Comparison of ENCODE assay signal across 8 mouse cellular contexts in the genomic region with DNA sequence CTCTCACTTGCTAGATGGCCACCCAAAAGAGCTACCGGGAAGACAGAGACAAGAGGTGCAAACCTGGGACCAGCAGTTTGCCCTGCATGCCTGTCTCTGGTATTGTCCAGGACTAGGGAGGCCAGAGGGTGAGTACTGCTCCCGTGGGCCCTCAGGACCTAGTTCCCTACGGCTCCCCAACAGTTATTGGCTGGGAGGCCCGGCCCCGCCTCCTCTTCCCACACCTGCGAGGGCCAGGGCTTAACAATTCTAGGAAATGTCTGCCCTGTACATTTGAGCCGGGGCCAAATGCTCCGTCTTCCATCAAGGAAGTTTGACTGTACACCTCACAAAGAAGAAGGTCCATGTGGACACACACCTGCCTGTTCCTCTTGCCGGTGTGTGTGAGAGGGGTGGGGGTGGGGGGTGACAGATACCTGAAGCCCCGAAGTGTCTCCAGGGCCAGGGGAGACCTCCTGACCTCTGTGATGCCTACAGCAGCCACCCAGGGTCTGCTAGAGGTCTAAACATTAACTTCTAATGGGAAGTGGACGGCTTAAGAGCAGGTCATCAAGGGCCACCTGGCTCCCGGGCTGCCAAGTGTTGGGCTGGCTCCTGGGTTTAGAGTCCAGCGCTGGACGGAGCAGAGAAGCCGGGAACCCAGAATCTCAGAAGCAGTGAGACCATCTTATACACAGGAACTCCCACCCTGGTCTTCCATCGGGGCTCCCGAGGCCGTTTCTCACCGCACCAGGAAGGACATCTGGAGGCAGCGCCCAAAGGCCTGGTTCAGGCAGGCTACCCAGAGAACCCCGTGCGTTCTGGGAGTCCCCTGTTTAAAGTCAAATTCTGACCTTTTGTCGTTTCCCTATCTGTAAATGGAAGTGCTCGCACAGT.
DNase-seq lines count a peak whose midpoint lies in the region; ATAC-seq and TF ChIP-seq lines count a peak whose summit lies in the region.

No protein-coding gene starts in this region.

- no peaks in the 10 kb centered on the region for H3K27me3 ChIP-seq in embryonic facial prominence, embryonic 14.5 days (replicated peaks; ENCODE audit: control insufficient read depth, insufficient read depth, low read length)
- peaks cover 29% of the 10 kb centered on the region for H3K27me3 ChIP-seq in heart, embryonic 12.5 days (replicated peaks)
- 0 out of 2 replicates have a peak, but pooled peaks cover 6% of the 10 kb centered on the region for H3K27me3 ChIP-seq in midbrain, embryonic 15.5 days (replicated peaks)

- peak overlapping the region; percentile 38; the same call in 1 of the 2 replicates for H3K4me2 ChIP-seq in embryonic facial prominence, embryonic 14.5 days (ENCODE audit: low read depth, low read length)
- H3K4me2 ChIP-seq in heart, embryonic 12.5 days, result peak overlapping the region; percentile 43
- no peak overlapping the region for H3K4me2 ChIP-seq in midbrain, embryonic 15.5 days

- peak; percentile 27; the same call in 1 of the 2 replicates for TF ChIP-seq POLR2A in lung, adult 2 months (IDR thresholded peaks at IDR 0.05; ENCODE audit: borderline replicate concordance, extremely low read depth, low read depth, low read length)

- intact Hi-C loops in left cerebral cortex, postnatal 14 days (cut with DNase I), result no loop called here

- H3K4me1 ChIP-seq in embryonic facial prominence, embryonic 14.5 days (ENCODE audit: control insufficient read depth, insufficient read depth, low read length), result peaks cover 32% of the 10 kb centered on the region
- peaks cover 38% of the 10 kb centered on the region for H3K4me1 ChIP-seq in heart, embryonic 12.5 days (replicated peaks)
- peaks cover 3% of the 10 kb centered on the region; the same call in 1 of the 2 replicates for H3K4me1 ChIP-seq in lung, adult 2 months (ENCODE audit: control insufficient read depth, insufficient read depth, low read length)
- peaks cover 9% of the 10 kb centered on the region; the same call in 1 of the 2 replicates for H3K4me1 ChIP-seq in midbrain, embryonic 15.5 days

- DNase-seq in embryonic facial prominence, embryonic 14.5 days (ENCODE audit: low spot score), result no peak
- DNase-seq in kidney, postnatal 10 days, result peak; percentile 80
- peak; percentile 53 for DNase-seq in lung, adult 2 months
- no peak for DNase-seq in adrenal gland, postnatal 4 days (ENCODE audit: low spot score in 2 of 2)
- no peak for DNase-seq in right cerebral cortex, adult 2 months (ENCODE audit: low spot score in 2 of 2)
- DNase-seq in left cerebral cortex, postnatal 14 days (ENCODE audit: low spot score in 2 of 2), result no peak

- H3K9ac ChIP-seq in embryonic facial prominence, embryonic 14.5 days (ENCODE audit: low read depth, low read length), result no peak overlapping the region
- no peak overlapping the region for H3K9ac ChIP-seq in heart, embryonic 12.5 days
- no peak overlapping the region for H3K9ac ChIP-seq in midbrain, embryonic 15.5 days

- no peak for TF ChIP-seq CTCF in lung, adult 2 months (IDR thresholded peaks at IDR 0.05; ENCODE audit: insufficient read depth, low read length)

- WGBS in embryonic facial prominence, embryonic 14.5 days, result 39% methylated on average over 20 of the region's 24 CpGs
- 49% methylated on average over 24 of the region's 24 CpGs for WGBS in heart, embryonic 12.5 days
- 39% methylated on average over 24 of the region's 24 CpGs for WGBS in lung, adult 2 months
- WGBS in midbrain, embryonic 15.5 days, result 73% methylated on average over 24 of the region's 24 CpGs

- H3K9me3 ChIP-seq in embryonic facial prominence, embryonic 14.5 days (ENCODE audit: control insufficient read depth, low read length), result no peaks in the 10 kb centered on the region
- no peaks in the 10 kb centered on the region for H3K9me3 ChIP-seq in heart, embryonic 12.5 days (replicated peaks)
- H3K9me3 ChIP-seq in midbrain, embryonic 15.5 days, result no peaks in the 10 kb centered on the region

- ATAC-seq in embryonic facial prominence, embryonic 14.5 days (ENCODE audit: low read depth), result no peak
- ATAC-seq in heart, embryonic 12.5 days (ENCODE audit: insufficient number of reproducible peaks, low FRiP score), result peak; percentile 40; the same call in 1 of the 2 replicates
- no peak for ATAC-seq in midbrain, embryonic 15.5 days (replicated peaks)

- no peak overlapping the region for H3K4me3 ChIP-seq in embryonic facial prominence, embryonic 14.5 days (ENCODE audit: low read depth, low read length)
- H3K4me3 ChIP-seq in heart, embryonic 12.5 days, result no peak overlapping the region
- H3K4me3 ChIP-seq in lung, adult 2 months (replicated peaks; ENCODE audit: extremely low read depth, low read depth, low read length), result no peak overlapping the region
- no peak overlapping the region for H3K4me3 ChIP-seq in midbrain, embryonic 15.5 days

- H3K27ac ChIP-seq in embryonic facial prominence, embryonic 14.5 days (replicated peaks; ENCODE audit: low read depth, low read length), result peak overlapping the region; percentile 19; the same call in 1 of the 2 replicates
- H3K27ac ChIP-seq in heart, embryonic 12.5 days (ENCODE audit: poor library complexity, severe bottlenecking), result 0 out of 2 replicates have a peak overlapping the region, but pooled peaks have one; percentile 30
- no peak overlapping the region for H3K27ac ChIP-seq in midbrain, embryonic 15.5 days

- no peaks in the 10 kb centered on the region for H3K36me3 ChIP-seq in embryonic facial prominence, embryonic 14.5 days (ENCODE audit: control insufficient read depth, insufficient read depth, low read length)
- no peaks in the 10 kb centered on the region for H3K36me3 ChIP-seq in heart, embryonic 12.5 days
- no peaks in the 10 kb centered on the region for H3K36me3 ChIP-seq in midbrain, embryonic 15.5 days (replicated peaks)

Comparison
In these comparisons a context has a peak if more than half of its experiments do, and no peak if none do; other contexts are left out.
1. DNase-seq: peak in kidney, postnatal 10 days (single experiment) and lung, adult 2 months (single experiment); none in embryonic facial prominence, embryonic 14.5 days (single experiment), adrenal gland, postnatal 4 days (0 of 2), right cerebral cortex, adult 2 months (0 of 2) and left cerebral cortex, postnatal 14 days (0 of 2).